Mouse (Mus musculus) midbrain, postnatal 0 days (tissue): ENCODE measurements around the gene Prap1. TPM values are rescaled to one million over a fixed set of nuclear protein-coding genes. Genes with fewer than 3 reads are reported as not detected.
A peak's percentile ranks its signal among the peaks of the same experiment; 100 is the strongest.

ENCODE experiments used
- ATAC-seq: fragments of 200-750 bp; cut with Nextera tagmentation; 2 replicates; pipeline ENCODE4 v1.8.0; 2017; ENCODE audit warnings: moderate number of reproducible peaks, mild to moderate bottlenecking, moderate TSS enrichment, moderate library complexity; ENCODE audit not compliant: low FRiP score
- DNase-seq: peaks from one replicate; pipeline ENCODE4 v3.0.0-alpha.2; 2015; ENCODE audit warnings: low spot score
- H3K27ac ChIP-seq: fragments of 300-500 bp; sonication (generic); 2 replicates; pipeline ENCODE4 v1.5.1; 2014; ENCODE audit warnings: low read depth, mild to moderate bottlenecking, low read length, mixed read lengths
- H3K27me3 ChIP-seq: fragments of 300-500 bp; sonication (generic); 2 replicates; pipeline ENCODE4 v1.6.1; 2014; ENCODE audit warnings: low read length, control low read depth, mixed read lengths; ENCODE audit not compliant: insufficient read depth
- H3K36me3 ChIP-seq: fragments of 300-500 bp; sonication (generic); 2 replicates; pipeline ENCODE4 v1.6.1; 2014; ENCODE audit warnings: low read length, control low read depth, mixed read lengths; ENCODE audit not compliant: insufficient read depth
- H3K4me1 ChIP-seq: fragments of 300-500 bp; sonication (generic); 2 replicates; pipeline ENCODE4 v1.6.1; 2014; ENCODE audit warnings: mild to moderate bottlenecking, control low read depth, antibody characterized with exemption, low read length, mixed read lengths; ENCODE audit not compliant: insufficient read depth
- H3K4me2 ChIP-seq: fragments of 300-500 bp; sonication (generic); 2 replicates; pipeline ENCODE4 v1.6.1; 2014; ENCODE audit warnings: low read depth, mild to moderate bottlenecking, low read length, mixed read lengths; ENCODE audit not compliant: poor library complexity, severe bottlenecking
- H3K4me3 ChIP-seq: fragments of 300-500 bp; sonication (generic); 2 replicates; pipeline ENCODE4 v1.5.1; 2014; ENCODE audit warnings: low read depth, mild to moderate bottlenecking, low read length, moderate library complexity
- H3K9ac ChIP-seq: fragments of 300-500 bp; sonication (generic); replicated peaks from 2 replicates; pipeline ENCODE4 v1.6.1; 2014; ENCODE audit warnings: mild to moderate bottlenecking, low read length, moderate library complexity, mixed read lengths; ENCODE audit not compliant: poor library complexity, severe bottlenecking
- H3K9me3 ChIP-seq: fragments of 300-500 bp; sonication (generic); 2 replicates; pipeline ENCODE4 v1.6.1; 2016; ENCODE audit warnings: low read length, control low read depth
- CTCF ChIP-seq: IDR thresholded peaks from 2 replicates; pipeline ENCODE4 v1.5.1; 2016; ENCODE audit warnings: antibody characterized with exemption, mild to moderate bottlenecking
- WGBS: fragments of 180-500 bp; shearing (Covaris S2); extraction: QIAGEN DNeasy Blood & Tissue Kit; methylation state at CpG from one replicate; pipeline ENCODE4 v1.1.7; 2014; 5-methylcytosine and 5-hydroxymethylcytosine counted together
- polyA plus RNA-seq: library from polyadenylated mRNA; unstranded; fragments of >200 nt; fragmentation: Nextera tagmentation; extraction: Ambion mirVana; gene quantifications from 2 replicates; pipeline ENCODE4 v1.2.1, GENCODE M21; 2015
- total RNA-seq: library from RNA; depleted of rRNA; stranded (reverse); fragments of >200 nt; gene quantifications from 2 replicates; pipeline ENCODE4 v1.2.3, GENCODE M21; 2014

Prap1 gene
- total and polyA plus RNA-seq, 2 experiments from 2014 or later: not detected

GRCm38 (mm10) chr7:140094954-140095353 is 1.8 kb downstream of the Prap1 start:
- Histone ChIP-seq H3K4me1 (no peaks in the 10 kb centered on the region), H3K36me3 (peaks cover 4% of the 10 kb centered on the region; the same call in 1 of the 2 replicates), H3K9ac (no peak overlapping the region), H3K27me3 (no peaks in the 10 kb centered on the region), H3K4me3 (no peak overlapping the region), H3K27ac (no peak overlapping the region), H3K9me3 (no peaks in the 10 kb centered on the region), H3K4me2 (no peak overlapping the region)
- TF ChIP-seq CTCF: no peak
- WGBS: 65% methylated on average over 5 of the region's 5 CpGs
- no peak for ATAC-seq
- DNase-seq: no peak

- H3K4me3 ChIP-seq: no peak overlapping the region
These were observed 2.4 kb downstream of the Prap1 start for GRCm38 (mm10) chr7:140095556-140095955.

GRCm38 (mm10) chr7:140096055-140096454 is 2.9 kb downstream of the Prap1 start:
- peaks cover 4% of the 10 kb centered on the region; the same call in 1 of the 2 replicates for H3K36me3 ChIP-seq

More at GRCm38 (mm10) chr7:140095556-140095955, 2.4 kb downstream of the Prap1 start:
- no peaks in the 10 kb centered on the region for H3K27me3 ChIP-seq
- no peak overlapping the region for H3K27ac ChIP-seq
- DNase-seq (no peak), ATAC-seq (no peak)
- no peak overlapping the region for H3K9ac ChIP-seq
- no peak overlapping the region for H3K4me2 ChIP-seq
- no peaks in the 10 kb centered on the region for H3K4me1 ChIP-seq
- TF ChIP-seq CTCF: no peak
- peaks cover 4% of the 10 kb centered on the region; the same call in 1 of the 2 replicates for H3K36me3 ChIP-seq
- 47% methylated on average over 1 of the region's 1 CpGs for WGBS
- H3K9me3 ChIP-seq: no peaks in the 10 kb centered on the region

GRCm38 (mm10) chr7:140098466-140098865 is 5.3 kb downstream of the Prap1 start:
- no peak for TF ChIP-seq CTCF
- Histone ChIP-seq H3K9me3 (no peaks in the 10 kb centered on the region), H3K36me3 (peaks cover 4% of the 10 kb centered on the region; the same call in 1 of the 2 replicates), H3K4me2 (no peak overlapping the region), H3K4me1 (no peaks in the 10 kb centered on the region), H3K27me3 (no peaks in the 10 kb centered on the region), H3K27ac (no peak overlapping the region), H3K9ac (no peak overlapping the region), H3K4me3 (no peak overlapping the region)
- DNase-seq: no peak
- ATAC-seq: no peak
- 100% methylated on average over 1 of the region's 1 CpGs for WGBS

More at GRCm38 (mm10) chr7:140096055-140096454, 2.9 kb downstream of the Prap1 start:
- Histone ChIP-seq H3K4me2 (no peak overlapping the region), H3K27me3 (no peaks in the 10 kb centered on the region), H3K9me3 (no peaks in the 10 kb centered on the region), H3K9ac (no peak overlapping the region), H3K4me1 (no peaks in the 10 kb centered on the region), H3K4me3 (no peak overlapping the region), H3K27ac (no peak overlapping the region)
- ATAC-seq (no peak), DNase-seq (no peak)
- TF ChIP-seq CTCF: no peak

GRCm38 (mm10) chr7:140101498-140101897 is 8.3 kb downstream of the Prap1 start:
- peak overlapping the region; percentile 64 for H3K4me2 ChIP-seq
- no peak overlapping the region for H3K9ac ChIP-seq
- ATAC-seq: no peak
- H3K9me3 ChIP-seq: no peaks in the 10 kb centered on the region
- H3K27ac ChIP-seq: no peak overlapping the region
- no peak for TF ChIP-seq CTCF
- no peak for DNase-seq
- no peaks in the 10 kb centered on the region for H3K4me1 ChIP-seq
- peaks cover 13% of the 10 kb centered on the region for H3K36me3 ChIP-seq
- 78% methylated on average over 10 of the region's 10 CpGs for WGBS
- H3K4me3 ChIP-seq: peak overlapping the region; percentile 35
- H3K27me3 ChIP-seq: no peaks in the 10 kb centered on the region

GRCm38 (mm10) chr7:140101993-140102860 is 9.0 kb downstream of the Prap1 start, which contains the start of gene Fuom:
TSS of gene Fuom (minus strand) at chr7:140102441.
- 1% methylated on average over 30 of the region's 30 CpGs for WGBS
- H3K27ac ChIP-seq: peak within 1 kb of the TSS; percentile 48; the same call in 1 of the 2 replicates
- no peak for TF ChIP-seq CTCF
- H3K27me3 ChIP-seq: no peaks in the 10 kb centered on the region
- no peaks in the 10 kb centered on the region for H3K4me1 ChIP-seq
- H3K9me3 ChIP-seq: no peaks in the 10 kb centered on the region
- H3K9ac ChIP-seq: peak within 1 kb of the TSS; percentile 48
- H3K4me3 ChIP-seq: peak within 1 kb of the TSS; percentile 35
- DNase-seq (peak; percentile 84), ATAC-seq (peak; percentile 80)
- H3K36me3 ChIP-seq: peaks cover 15% of the 10 kb centered on the region
- H3K4me2 ChIP-seq: peak within 1 kb of the TSS; percentile 64
